Mouse (Mus musculus) embryonic facial prominence, embryonic 14.5 days (tissue): ENCODE data around the gene Spats2. TPM values are rescaled to one million over a fixed set of nuclear protein-coding genes. Genes with fewer than 3 reads are reported as not detected.
"Not testable (repeated sequence)": the region's sequence is repeated elsewhere in the genome, so short reads cannot be mapped to it uniquely, and the experiment has no call there.

ENCODE experiments used
- ATAC-seq: fragments of 200-750 bp; cut with Nextera tagmentation; 2 replicates; pipeline ENCODE4 v1.8.0; 2017; ENCODE audit warnings: low read depth, moderate number of reproducible peaks, moderate TSS enrichment
- DNase-seq: peaks from one replicate; pipeline ENCODE4 v3.0.0-alpha.2; 2015; ENCODE audit warnings: low spot score
- H3K27ac ChIP-seq: fragments of 300-500 bp; sonication (generic); replicated peaks from 2 replicates; pipeline ENCODE4 v1.5.1; 2014; ENCODE audit warnings: low read depth, mild to moderate bottlenecking, low read length, moderate library complexity
- H3K27me3 ChIP-seq: fragments of 300-500 bp; sonication (generic); replicated peaks from 2 replicates; pipeline ENCODE4 v1.6.1; 2014; ENCODE audit warnings: low read length; ENCODE audit not compliant: control insufficient read depth, insufficient read depth
- H3K36me3 ChIP-seq: fragments of 300-500 bp; sonication (generic); 2 replicates; pipeline ENCODE4 v1.6.1; 2014; ENCODE audit warnings: low read length, mixed read lengths; ENCODE audit not compliant: control insufficient read depth, insufficient read depth
- H3K4me1 ChIP-seq: fragments of 300-500 bp; sonication (generic); 2 replicates; pipeline ENCODE4 v1.6.1; 2014; ENCODE audit warnings: antibody characterized with exemption, low read length; ENCODE audit not compliant: control insufficient read depth, insufficient read depth
- H3K4me2 ChIP-seq: fragments of 300-500 bp; sonication (generic); 2 replicates; pipeline ENCODE4 v1.6.1; 2014; ENCODE audit warnings: low read depth, mild to moderate bottlenecking, low read length, moderate library complexity, mixed read lengths
- H3K4me3 ChIP-seq: fragments of 300-500 bp; sonication (generic); 2 replicates; pipeline ENCODE4 v1.5.1; 2014; ENCODE audit warnings: low read depth, mild to moderate bottlenecking, low read length
- H3K9ac ChIP-seq: fragments of 300-500 bp; sonication (generic); 2 replicates; pipeline ENCODE4 v1.6.1; 2014; ENCODE audit warnings: low read depth, mild to moderate bottlenecking, low read length, moderate library complexity, mixed read lengths
- H3K9me3 ChIP-seq: fragments of 300-500 bp; sonication (generic); 2 replicates; pipeline ENCODE4 v1.6.1; 2016; ENCODE audit warnings: low read length; ENCODE audit not compliant: control insufficient read depth
- WGBS: fragments of 180-500 bp; shearing (Covaris S2); extraction: QIAGEN DNeasy Blood & Tissue Kit; methylation state at CpG from one replicate; pipeline ENCODE4 v1.1.7; 2014; 5-methylcytosine and 5-hydroxymethylcytosine counted together
- polyA plus RNA-seq: library from polyadenylated mRNA; unstranded; fragments of >200 nt; fragmentation: Nextera tagmentation; extraction: Ambion mirVana; gene quantifications from 2 replicates; pipeline ENCODE4 v1.2.1, GENCODE M21; 2014

Spats2 gene
- polyA plus RNA-seq, 1 experiment from 2014 or later, result 35.5 TPM

DNA sequence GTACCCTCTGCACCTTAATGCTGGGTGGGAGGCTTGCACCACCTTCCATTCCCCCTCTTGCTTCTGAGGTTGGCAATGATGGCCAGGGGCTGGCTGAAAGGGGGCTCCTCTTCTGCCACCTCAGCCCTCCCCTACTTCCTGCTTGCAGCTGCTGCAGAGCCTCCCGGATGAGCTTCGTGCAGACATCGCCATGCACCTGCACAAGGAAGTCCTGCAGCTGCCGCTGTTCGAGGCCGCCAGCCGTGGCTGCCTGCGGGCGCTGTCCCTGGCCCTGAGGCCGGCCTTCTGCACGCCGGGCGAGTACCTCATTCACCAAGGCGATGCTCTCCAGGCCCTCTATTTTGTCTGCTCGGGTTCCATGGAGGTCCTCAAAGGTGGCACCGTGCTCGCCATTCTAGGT lies 108.0 kb downstream of the Spats2 start:
- no peak overlapping the region for H3K9ac ChIP-seq
- H3K27me3 ChIP-seq, result peaks cover 17% of the 10 kb centered on the region; the same call in 1 of the 2 replicates
- no peak overlapping the region for H3K4me2 ChIP-seq

DNA sequence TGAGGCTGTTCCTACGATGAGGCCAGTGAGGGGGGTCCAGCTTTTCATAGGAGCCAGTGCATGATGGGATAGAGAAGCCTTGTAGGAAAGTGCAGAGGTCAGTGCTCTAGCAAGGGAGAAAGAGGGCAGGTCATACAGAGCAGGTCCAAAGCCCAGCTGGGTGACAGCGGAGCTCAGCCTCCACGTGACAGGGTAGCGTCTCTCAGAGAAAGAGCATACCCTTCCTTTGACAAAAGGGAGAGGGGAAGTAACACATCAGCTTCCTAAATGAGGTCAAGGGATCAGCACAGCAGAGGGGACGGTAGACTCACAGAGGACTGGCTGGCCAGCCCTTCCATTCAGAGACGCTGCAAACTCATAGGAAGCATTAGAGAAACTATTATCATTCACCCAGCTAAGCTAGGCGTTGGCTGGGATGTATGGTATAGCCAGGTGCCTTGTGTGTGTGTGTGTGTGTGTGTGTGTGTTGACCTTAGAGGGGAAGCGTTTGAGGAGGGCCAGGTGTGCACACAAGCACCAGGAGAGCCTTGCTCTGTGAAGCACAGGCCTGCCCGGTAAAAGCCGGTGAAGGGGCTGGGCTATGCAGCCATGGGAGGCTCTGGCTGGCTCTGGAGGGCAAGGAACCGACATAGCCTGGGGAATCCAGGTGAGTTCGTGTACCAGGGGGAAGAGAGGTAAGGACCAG lies 108.8 kb downstream of the Spats2 start:
- peaks cover 17% of the 10 kb centered on the region; the same call in 1 of the 2 replicates for H3K27me3 ChIP-seq
- no peak for ATAC-seq

More for the DNA sequence above, 108.0 kb downstream of the Spats2 start:
- 41% methylated on average over 16 of the region's 17 CpGs for WGBS
- no peak for DNase-seq
- H3K4me1 ChIP-seq, result no peaks in the 10 kb centered on the region
- H3K36me3 ChIP-seq, result no peaks in the 10 kb centered on the region
- H3K27ac ChIP-seq, result no peak overlapping the region
- H3K4me3 ChIP-seq, result no peak overlapping the region
- H3K9me3 ChIP-seq, result no peaks in the 10 kb centered on the region
- no peak for ATAC-seq

GRCm38 (mm10) chr15:99238006-99238405 lies 112.3 kb downstream of the Spats2 start:
- H3K4me3 ChIP-seq, result no peak overlapping the region
- peaks cover 14% of the 10 kb centered on the region; the same call in 1 of the 2 replicates for H3K36me3 ChIP-seq
- no peaks in the 10 kb centered on the region for H3K4me1 ChIP-seq
- H3K9me3 ChIP-seq, result no peaks in the 10 kb centered on the region
- ATAC-seq (no peak), DNase-seq (no peak)
- H3K27me3 ChIP-seq, result 0 out of 2 replicates have a peak, but pooled peaks cover 2% of the 10 kb centered on the region
- no peak overlapping the region for H3K9ac ChIP-seq
- no peak overlapping the region for H3K4me2 ChIP-seq
- WGBS, result 41% methylated on average over 11 of the region's 11 CpGs
- no peak overlapping the region for H3K27ac ChIP-seq

More for the DNA sequence above, 108.8 kb downstream of the Spats2 start:
- Histone ChIP-seq H3K9me3 (no peaks in the 10 kb centered on the region), H3K4me3 (no peak overlapping the region), H3K4me1 (no peaks in the 10 kb centered on the region), H3K36me3 (no peaks in the 10 kb centered on the region), H3K9ac (no peak overlapping the region), H3K27ac (no peak overlapping the region), H3K4me2 (no peak overlapping the region)
- DNase-seq, result no peak
- 54% methylated on average over 12 of the region's 12 CpGs for WGBS

- no peaks in the 10 kb centered on the region for H3K27me3 ChIP-seq
- DNase-seq, result peak; percentile 6
- no peaks in the 10 kb centered on the region for H3K4me1 ChIP-seq
- no peak for ATAC-seq
- H3K4me3 ChIP-seq, result no peak overlapping the region
- no peak overlapping the region for H3K27ac ChIP-seq
- 51% methylated on average over 4 of the region's 4 CpGs for WGBS
- H3K9ac ChIP-seq, result no peak overlapping the region
- peaks cover 33% of the 10 kb centered on the region for H3K36me3 ChIP-seq
- no peaks in the 10 kb centered on the region for H3K9me3 ChIP-seq
- H3K4me2 ChIP-seq, result no peak overlapping the region
Observed at GRCm38 (mm10) chr15:99240129-99240528, 114.4 kb downstream of the Spats2 start.

GRCm38 (mm10) chr15:99241249-99241648 lies 115.5 kb downstream of the Spats2 start:
- Histone ChIP-seq H3K4me3 (no peak overlapping the region), H3K4me2 (no peak overlapping the region), H3K9ac (no peak overlapping the region), H3K27me3 (no peaks in the 10 kb centered on the region), H3K36me3 (peaks cover 43% of the 10 kb centered on the region), H3K27ac (no peak overlapping the region), H3K4me1 (no peaks in the 10 kb centered on the region), H3K9me3 (no peaks in the 10 kb centered on the region)
- 82% methylated on average over 4 of the region's 4 CpGs for WGBS
- DNase-seq (no peak), ATAC-seq (no peak)

DNA sequence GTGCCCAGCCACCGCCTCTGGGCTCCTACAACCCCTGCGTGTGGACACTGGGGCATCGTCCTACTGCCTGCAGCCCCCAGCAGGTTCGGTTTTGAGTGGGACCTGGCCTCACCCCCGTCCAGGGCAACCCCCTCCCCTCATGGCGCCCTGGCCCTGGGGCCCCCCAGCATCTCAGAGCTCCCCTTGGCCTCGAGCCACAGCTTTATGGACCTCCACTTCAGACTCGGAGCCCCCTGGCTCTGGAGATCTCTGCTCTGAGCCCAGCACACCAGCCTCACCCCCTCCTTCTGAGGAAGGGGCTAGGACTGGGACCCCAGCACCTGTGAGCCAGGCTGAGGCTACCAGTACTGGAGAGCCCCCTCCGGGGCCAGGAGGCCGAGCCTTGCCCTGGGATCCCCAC lies 116.3 kb downstream of the Spats2 start:
- no peaks in the 10 kb centered on the region for H3K9me3 ChIP-seq
- H3K4me1 ChIP-seq, result no peaks in the 10 kb centered on the region
- H3K9ac ChIP-seq, result no peak overlapping the region
- H3K4me3 ChIP-seq, result no peak overlapping the region
- peaks cover 51% of the 10 kb centered on the region for H3K36me3 ChIP-seq
- H3K4me2 ChIP-seq, result no peak overlapping the region
- DNase-seq (no peak), ATAC-seq (0 out of 2 replicates have a peak, but pooled peaks have one; percentile 8)
- no peak overlapping the region for H3K27ac ChIP-seq
- no peaks in the 10 kb centered on the region for H3K27me3 ChIP-seq
- 73% methylated on average over 8 of the region's 10 CpGs for WGBS

DNA sequence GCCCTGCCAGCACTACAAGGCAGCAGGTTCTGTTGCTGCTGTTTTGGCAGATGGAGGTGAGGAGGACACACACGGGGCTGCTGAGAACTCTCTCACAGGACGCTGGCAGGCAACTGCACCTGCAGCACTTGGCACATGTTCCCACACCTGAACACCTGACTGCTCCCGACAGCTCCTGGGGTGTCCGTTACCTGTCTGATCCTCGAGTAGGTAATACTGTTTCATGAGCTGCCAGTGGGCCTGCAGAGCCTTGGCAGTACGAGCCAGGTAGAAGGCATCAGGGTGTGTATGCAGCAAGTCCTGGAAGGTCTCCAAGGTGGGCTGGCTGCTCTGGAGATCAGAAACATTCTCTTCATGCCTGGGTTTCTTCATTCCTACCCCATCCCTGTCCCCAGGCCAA lies 121.0 kb downstream of the Spats2 start:
- not testable (repeated sequence) for H3K4me2 ChIP-seq, ATAC-seq, DNase-seq, H3K4me1 ChIP-seq, H3K9me3 ChIP-seq, H3K27me3 ChIP-seq, H3K27ac ChIP-seq, H3K9ac ChIP-seq, H3K4me3 ChIP-seq
- 79% methylated on average over 6 of the region's 6 CpGs for WGBS
- peaks cover 78% of the 10 kb centered on the region for H3K36me3 ChIP-seq

DNA sequence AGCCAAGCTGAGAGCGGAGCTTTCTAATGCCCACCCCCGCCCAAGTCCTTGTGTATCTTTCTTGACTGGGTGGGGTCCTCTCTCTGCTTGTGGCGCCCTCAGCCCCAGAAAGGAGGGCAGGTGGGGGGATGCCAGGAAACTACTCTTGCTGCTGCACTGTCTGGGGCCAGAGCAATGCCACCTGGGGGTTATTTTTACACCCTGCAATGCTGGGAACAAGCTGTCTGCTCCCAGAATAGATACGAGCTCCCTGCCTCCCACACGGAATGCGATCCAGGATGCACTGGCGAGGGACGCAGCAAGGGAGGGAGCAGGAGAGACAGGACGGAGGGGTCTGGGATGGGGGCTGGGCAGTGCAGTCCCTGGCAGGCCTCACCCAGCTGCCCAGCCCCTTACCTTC lies 123.3 kb downstream of the Spats2 start:
- WGBS, result 81% methylated on average over 9 of the region's 9 CpGs
- Histone ChIP-seq H3K36me3 (peaks cover 57% of the 10 kb centered on the region), H3K27ac (no peak overlapping the region), H3K9me3 (no peaks in the 10 kb centered on the region), H3K27me3 (no peaks in the 10 kb centered on the region), H3K9ac (0 out of 2 replicates have a peak overlapping the region, but pooled peaks have one; percentile 14), H3K4me3 (no peak overlapping the region), H3K4me2 (no peak overlapping the region), H3K4me1 (no peaks in the 10 kb centered on the region)
- DNase-seq, result peak; percentile 15
- ATAC-seq, result no peak

- Histone ChIP-seq H3K4me2 (no peak overlapping the region), H3K36me3 (peaks cover 48% of the 10 kb centered on the region), H3K9me3 (no peaks in the 10 kb centered on the region), H3K4me3 (no peak overlapping the region), H3K27me3 (no peaks in the 10 kb centered on the region), H3K9ac (no peak overlapping the region), H3K27ac (no peak overlapping the region), H3K4me1 (no peaks in the 10 kb centered on the region)
- 93% methylated on average over 7 of the region's 11 CpGs for WGBS
- ATAC-seq, result no peak
- DNase-seq, result no peak
Observed at GRCm38 (mm10) chr15:99249938-99250337, 124.2 kb downstream of the Spats2 start.
